Mouse (Mus musculus): ENCODE data around the gene Fbxo9.
"Not testable (repeated sequence)": the region's sequence is repeated elsewhere in the genome, so short reads cannot be mapped to it uniquely, and the experiment has no call there.

Gene Fbxo9

DNA sequence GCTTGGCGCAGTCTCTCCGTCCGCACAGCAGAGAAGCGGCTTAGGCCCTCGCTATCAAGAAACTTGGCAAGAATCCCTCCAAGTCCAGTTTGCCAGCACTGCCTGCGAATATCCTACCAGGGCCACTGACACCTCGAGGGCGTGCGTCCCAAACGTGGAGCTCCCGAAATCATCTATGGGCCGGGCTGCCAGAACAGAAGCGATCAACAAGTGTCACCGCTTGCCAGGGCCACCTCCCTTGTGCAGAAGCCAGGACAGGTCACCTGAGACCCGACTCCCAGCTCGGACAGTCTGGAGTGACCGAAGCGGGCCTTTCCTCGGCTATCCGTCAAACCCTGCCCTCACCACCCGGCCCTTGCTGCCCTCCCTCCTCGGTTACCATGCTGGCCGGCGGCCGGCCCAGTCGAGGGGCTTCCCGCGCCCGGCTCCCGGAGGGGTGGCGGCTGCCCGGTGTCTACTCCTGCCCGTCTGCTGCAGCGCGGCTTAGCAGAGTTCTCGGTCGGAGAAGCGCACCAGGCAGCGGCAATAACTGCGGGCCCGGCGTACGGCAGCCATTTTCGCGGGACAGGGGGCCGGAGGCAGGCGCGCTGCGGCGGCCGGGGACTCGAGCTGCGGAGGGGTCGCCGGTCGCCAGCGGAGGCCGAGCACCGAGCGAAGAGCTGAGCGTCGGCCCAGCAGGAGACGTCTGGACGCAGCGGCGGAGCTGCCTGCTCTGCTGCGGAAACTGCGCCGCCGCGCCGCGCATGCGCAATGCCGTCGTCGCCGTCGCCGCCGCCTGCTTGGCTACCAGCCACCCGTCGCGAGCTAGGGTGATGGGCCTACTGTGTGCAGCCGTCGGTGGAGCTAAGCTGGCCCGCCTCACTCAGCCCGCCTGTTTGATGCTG lies 711 bp downstream of the Fbxo9 start:
- peak; percentile 78 to 83 for DNase-seq (ENCODE audit: low spot score in 2 of 2)

DNA sequence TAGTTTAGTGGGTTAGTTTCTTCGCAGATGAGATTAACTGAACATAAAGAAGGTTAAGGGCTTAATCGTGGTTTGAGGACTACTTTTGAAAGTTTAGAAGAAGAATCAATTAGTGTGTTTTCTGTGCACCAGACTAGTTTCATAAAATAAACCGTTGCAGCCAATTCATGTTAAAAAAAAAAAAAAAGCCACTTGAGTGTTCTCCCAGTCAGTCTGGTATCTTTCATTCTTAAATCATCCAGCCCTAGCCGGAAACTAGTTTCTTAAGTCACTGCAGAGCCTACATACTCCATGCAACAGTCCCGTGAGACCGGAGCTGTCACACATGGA lies 1.3 kb downstream of the Fbxo9 start:
- DNase-seq (ENCODE audit: low spot score in 2 of 2), result no peak

DNA sequence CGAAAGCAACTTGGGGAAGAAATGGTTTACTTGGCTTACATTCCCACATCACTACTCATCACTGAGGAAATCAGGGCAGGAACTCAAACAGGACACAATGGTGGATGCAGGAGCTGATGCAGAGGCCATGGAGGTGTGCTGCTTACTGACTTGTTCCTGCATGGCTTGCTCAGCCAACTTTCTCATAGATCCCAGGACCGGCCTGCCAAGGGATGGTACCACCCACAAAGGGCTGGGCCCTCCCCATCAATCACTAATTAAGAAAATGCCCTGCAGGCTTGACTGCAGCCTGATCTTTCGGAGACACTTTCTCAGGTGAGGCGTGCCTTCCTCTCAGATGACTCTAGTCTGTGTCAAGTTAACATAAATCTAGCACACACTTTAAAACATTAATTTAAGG lies 2.0 kb downstream of the Fbxo9 start:
- peak in 1 of 2 experiments; percentile 15 for DNase-seq (ENCODE audit: low spot score in 2 of 2)

DNA sequence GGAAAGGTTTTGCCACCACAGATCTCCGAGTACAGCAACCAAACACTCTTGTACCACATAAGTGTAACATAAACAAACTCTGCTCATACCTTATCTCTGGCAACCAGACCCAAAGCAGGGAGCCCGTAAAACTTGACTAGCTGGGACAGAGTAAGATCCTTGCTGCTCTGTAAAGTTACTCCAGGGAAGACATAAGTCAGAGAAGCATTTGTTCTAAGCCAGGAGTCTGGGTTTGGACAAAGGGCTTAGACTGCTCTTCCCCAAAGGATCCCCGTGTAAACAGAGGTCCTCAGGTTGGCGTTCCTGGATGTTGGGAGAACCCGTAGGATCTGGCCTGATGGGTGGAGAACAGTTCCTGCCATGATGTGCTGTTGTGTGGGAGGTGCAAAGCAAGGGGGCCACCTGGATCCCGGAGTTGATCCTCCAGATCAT lies 3.3 kb downstream of the Fbxo9 start:
- DNase-seq (ENCODE audit: low spot score in 2 of 2), result peak in 1 of 2 experiments; percentile 57

DNA sequence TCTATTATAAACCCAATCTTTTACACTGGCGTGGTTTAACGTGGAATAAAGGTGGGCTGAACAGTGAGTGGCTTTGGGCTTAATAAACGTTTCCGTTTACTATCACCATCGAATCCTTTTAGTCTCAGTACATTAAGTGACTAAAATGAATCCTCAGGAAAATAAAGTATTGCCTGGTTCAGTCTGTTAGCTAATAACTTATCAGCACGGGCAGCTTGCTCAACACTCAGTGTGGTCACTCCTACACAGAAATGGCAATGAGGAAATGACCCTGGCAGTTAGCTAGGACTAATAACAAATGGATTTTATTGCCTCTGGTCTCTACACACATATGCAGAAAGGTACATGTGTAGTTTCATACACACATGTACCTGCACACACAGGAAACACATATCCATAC lies 3.9 kb downstream of the Fbxo9 start:
- peak in 1 of 2 experiments; percentile 20 for DNase-seq (ENCODE audit: low spot score in 2 of 2)

DNA sequence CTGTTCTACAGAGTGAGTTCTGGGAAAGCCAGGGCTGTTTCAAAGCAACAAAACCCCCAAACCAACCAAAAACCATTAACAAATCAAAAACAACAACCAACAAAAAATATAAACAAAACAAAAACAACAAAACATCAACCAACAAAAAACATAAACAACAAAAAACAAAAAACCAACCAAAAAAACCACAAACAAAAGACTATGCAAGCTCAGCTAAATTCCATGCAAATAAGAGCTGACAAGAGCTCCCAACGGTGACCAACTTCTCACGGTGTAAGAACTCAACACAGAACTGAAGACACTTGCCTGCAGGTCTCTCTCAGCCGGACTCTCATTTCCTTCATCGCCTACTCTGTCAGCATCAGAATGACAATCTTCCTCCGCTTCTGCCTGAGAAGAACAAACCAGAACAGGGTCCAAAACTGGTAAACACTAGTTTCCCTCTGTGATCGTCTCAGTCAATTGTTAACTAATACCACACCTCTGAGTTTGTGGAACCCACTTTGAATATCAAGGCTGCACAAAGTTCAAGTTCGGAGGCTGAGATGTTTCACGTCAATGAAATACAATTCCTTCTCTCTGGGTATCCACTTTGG lies 4.8 kb downstream of the Fbxo9 start:
- peak in 1 of 2 experiments; percentile 18 for DNase-seq (ENCODE audit: low spot score in 2 of 2)

DNA sequence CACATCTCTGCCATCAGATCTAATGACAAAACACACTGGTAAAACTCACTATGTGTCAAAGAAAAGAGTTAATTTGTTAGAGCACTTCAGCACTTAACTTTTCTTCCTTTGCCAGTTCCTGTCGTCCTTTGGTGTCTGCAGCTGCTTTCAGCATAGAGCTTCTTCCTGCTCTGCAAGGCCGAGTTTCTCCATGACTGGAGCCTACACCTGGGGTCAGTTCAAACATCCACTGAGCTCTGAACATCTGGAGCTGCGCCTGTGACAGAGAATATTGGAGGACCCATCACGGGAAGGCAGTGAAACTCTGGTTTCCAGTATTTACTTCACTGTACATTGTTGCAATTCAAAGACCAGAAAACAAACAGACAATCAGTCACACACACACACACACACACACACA lies 7.4 kb downstream of the Fbxo9 start:
- DNase-seq (ENCODE audit: low spot score in 2 of 2), result peak; percentile 27 to 28

DNA sequence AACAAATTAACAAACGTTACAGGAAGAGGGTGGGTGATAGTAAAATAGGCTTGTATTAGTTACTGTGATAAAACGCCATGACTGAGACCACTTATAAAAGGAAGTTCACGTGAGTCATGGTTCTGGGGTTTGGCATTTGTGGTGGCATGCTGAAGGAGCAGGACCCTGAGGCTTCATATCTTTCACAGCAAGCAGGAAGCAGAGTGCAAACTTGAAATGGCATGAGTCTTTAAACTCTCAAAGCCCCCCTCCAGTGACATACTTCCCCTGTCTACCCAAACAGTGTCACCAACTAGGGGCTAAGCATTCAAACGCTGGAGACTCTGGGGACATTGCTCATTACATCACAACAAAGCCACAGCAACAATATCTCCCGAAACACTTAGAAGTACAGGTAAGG lies 7.9 kb downstream of the Fbxo9 start:
- DNase-seq (ENCODE audit: low spot score in 2 of 2), result peak in 1 of 2 experiments; percentile 17

DNA sequence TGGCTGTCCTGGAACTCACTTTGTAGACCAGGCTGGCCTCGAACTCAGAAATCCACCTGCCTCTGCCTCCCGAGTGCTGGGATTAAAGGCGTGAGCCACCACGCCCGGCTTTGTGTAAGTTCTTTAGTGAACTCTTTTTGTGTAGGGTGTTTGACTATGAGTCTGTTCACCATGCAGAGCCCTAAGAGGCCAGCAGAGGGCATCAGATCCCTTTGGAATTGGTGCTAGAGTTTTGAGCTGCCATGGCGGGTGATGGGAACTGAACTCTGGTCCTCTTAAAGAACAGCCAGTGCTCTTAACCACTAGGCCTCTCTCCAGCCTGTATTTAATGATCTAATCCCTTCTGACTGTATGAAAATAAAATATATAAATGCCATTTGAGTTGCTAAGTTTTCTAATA lies 12.5 kb downstream of the Fbxo9 start:
- DNase-seq (ENCODE audit: low spot score in 2 of 2), result no peak

DNA sequence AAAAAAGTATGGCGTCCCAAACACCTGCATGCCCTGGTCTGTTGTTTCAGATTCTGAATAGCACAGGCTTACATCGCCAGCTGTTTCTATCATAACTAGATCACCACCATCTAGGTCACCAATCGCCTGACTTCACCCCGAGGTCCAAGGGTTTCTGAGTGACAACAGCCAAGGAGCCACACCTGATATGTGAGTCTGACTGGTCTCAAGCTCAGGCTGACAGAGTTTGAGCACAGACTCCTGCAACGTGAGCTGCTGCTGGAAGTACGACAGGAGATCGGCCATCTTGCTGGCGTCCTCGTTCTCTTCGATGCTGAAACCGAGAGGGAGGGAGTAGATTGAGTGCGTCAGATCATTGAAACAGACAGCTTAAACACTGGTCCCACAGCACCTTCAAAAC lies 13.2 kb downstream of the Fbxo9 start:
- DNase-seq (ENCODE audit: low spot score in 2 of 2), result no peak

DNA sequence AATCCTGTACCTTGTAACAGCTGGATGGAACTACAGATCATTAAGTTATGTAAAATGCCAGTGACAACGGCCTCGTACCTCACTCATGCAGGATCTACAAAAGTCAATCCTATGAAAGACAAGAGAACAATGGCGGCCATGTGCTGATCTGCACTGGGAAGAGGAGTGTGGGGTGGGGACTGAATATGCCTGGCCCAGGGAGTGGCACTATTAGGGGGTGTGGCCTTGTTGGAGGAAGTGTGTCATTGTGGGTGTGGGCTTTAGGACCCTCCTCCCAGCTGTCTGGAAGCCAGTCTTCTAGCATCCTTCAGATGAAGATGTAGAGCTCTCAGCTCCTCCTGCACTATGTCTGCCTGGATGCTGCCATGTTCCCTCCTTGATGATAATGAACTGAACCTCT lies 18.3 kb downstream of the Fbxo9 start:
- no peak for DNase-seq (ENCODE audit: low spot score in 2 of 2)

DNA sequence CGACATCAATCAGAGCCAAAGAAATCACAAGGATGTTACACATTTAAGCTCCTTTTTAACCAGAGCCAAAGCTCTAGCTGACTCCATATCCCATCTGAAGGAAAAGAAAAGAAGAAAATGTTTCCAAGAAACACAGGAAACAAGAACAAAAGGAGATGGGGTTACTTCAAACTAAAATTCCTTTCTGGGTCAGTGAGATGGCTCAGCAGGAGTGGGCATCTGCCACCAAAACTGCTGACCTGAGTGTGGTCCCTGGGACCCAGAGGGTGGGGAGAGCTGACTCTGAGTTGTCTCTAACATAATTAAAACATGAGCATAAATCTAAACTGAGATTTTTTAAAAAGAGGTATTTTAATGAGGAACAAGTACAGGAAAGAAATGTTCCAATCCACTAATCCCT lies 19.0 kb downstream of the Fbxo9 start:
- no peak for DNase-seq (ENCODE audit: low spot score in 2 of 2)

DNA sequence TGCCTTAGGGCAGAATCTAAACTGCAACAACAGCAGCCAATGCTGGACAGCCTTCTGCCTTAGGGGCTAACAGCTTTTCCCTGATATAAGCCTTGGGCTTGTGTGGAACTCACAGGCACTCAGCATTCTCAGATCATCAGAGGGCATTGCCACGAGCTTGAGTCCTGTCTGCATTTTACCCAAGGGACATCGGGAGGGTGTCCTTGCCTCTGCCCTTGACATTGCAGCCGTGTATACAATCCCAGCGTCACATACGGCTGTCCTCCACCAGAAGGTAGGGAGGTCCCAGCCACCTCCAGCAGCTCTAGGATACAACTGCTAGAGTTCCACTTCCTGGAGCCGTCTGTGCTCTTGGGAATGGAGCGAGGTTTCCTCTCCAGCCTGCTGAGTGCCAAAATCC lies 19.9 kb downstream of the Fbxo9 start:
- no peak for DNase-seq (ENCODE audit: low spot score in 2 of 2)

DNA sequence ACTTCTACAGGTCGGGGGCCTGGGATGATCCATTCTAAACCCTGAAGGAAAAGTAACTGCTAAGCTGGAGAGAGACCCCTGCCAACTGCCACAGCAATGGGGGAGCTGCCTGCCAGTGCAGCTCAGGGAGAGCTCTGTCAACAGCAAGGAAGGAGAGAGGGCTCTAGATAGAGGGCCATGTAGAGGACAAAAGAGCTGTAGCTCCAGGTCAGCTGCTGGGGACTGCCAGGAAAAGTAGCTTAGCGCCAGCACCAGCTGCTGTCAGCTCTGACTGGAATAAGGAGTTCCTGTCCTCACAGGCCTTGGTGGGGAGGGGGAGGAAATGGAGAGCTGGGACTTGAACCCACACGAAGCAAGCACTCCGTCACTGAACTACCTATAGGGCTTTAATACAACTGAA lies 20.3 kb downstream of the Fbxo9 start:
- DNase-seq (ENCODE audit: low spot score in 2 of 2), result no peak

DNA sequence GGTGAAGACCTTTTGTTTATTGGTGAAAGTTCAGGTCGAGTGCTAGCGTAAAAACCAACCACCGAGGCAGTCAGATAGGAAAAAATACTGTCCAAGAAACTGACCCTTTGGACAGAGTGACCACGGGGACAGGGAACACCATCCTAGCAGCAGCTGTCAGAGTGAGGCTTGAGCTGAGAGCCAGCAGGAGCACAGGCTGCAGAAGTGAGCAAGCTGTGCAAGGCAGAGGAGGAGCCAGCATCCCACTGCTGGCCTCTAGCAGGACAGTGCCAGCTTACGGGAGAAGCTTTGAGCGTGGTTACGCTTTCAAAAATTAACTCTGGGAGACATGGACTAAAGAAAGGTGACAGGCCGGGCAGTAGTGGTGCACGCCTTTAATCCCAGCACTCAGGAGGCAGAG lies 21.1 kb downstream of the Fbxo9 start:
- no peak for DNase-seq (ENCODE audit: low spot score in 2 of 2)

DNA sequence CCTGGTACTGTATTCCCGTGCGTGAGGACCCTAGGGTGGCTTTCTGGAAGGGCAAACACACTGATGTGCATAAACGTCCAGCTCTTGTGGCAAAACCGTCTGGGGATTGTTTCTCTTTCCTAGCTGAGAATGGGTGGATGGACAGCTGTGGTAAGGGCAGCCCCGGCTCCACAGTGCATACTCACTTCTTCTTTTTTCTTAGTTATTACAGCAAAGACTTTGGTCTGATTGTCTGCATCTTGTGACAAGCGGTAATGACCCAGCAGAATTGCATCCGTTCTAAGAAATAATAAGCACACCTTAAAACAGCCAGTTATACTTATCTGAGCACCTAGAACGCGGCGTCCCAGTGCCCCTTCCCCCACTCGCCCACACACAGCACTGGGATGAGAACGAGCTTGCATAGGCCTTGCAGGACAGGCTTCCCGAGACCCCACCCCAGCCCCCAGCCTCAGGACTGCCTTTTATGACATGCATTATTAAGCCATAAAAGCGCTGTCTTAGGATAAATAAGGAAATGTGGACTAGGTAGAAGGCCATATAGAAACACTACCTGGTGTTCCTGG lies 23.1 kb downstream of the Fbxo9 start:
- DNase-seq (ENCODE audit: low spot score in 2 of 2), result no peak

DNA sequence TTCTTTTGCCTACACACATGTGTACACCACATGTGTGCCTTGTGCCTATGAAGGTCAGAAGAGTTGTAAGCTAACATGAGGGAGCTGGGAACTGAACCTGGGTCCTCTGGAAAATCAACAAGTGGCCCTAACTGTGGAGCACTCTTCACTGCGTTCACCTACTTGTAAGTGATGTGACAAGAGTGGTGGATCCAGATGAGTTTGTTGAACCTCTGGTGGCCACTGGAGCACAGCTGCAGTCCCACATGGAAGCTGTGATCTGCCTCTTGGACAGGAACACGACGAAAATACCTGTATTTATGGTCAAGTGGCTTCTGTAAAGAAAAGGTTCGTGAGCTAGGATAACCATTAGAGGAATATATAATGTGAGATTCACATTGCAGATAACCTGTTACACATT lies 24.5 kb downstream of the Fbxo9 start:
- no peak for DNase-seq (ENCODE audit: low spot score in 2 of 2)

DNA sequence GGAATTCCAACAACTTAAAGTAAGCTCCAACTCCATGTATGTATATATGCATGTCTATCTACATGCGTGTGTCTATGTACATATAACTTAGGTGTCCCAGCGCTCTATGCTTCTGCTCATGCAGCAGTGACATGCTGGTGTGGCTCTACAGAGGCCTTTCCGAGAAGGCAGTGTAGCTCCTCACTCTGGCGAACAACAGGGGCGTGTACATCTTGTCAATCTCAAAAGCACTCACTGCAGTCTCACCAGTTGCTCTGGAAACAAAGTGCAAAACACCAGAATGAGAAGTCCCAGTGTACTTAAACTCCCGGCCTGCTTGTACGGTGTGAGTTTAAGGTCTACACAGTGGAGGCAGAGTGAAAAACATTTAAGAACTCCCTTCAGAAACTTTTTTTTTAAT lies 27.0 kb downstream of the Fbxo9 start:
- no peak for DNase-seq (ENCODE audit: low spot score in 2 of 2)

DNA sequence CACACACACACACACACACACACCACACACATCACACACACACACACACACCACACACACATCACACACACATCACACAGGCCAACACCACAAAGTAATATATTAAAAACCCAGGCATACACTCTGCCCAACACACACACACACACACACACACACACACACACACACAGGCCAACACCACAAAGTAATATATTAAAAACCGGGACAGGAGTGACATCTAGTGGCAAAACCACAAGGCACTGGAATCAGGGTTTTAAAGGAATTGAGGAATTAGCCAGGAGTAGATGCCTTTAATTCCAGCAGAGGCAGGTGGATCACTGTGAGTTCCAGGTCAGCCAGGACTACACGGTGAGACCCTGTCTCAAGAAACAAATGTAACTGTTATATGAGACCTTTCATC lies 30.6 kb downstream of the Fbxo9 start:
- DNase-seq (ENCODE audit: low spot score in 2 of 2), result no peak

DNA sequence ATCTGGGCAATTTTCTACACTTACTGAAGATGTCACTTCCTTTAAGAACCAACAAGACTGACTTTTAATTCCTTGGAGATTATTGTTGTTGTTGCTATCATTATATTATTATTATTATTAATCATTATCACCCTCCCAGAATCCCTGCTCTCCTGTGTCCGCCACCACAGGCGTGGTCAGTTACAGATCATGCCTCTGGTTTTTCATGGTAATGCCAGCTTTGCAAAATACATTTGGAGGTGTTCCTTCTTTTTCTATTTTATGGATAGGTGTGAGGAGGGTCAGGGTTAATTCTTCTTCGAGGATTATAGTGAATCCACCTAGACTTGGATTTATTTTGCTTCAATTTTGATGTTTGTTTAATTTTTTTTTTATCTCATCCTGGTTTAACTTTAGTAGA lies 33.6 kb downstream of the Fbxo9 start:
- no peak for DNase-seq (ENCODE audit: low spot score in 2 of 2)

DNA sequence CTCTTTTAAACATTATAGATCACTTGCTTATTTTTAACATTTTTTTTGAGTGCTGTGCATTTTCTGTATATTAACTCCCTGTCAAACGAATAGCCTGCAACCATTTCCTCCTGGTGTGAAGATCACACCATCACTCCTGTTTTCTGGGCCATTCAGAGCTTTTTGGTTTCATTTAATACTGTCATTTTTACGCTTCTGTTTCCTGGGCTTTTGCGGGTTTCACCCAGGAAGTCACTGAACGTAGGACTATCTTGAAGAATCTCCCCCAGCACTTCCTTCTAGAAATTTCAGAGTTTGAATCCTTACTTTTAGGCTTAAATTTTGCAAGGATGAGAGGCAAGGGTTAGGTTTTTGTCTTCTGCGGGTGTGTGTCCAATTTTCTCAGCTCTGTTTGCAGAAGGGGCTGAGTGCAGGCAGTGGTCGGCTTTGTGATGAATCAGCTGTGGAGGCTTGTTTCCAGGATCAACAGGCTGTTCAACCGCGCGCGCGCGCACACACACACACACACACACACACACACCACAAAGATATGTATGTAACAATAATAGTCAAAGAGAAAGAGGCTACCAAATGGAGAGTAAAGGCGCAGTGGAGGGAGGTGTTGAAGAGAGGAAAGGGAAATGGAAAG lies 35.0 kb downstream of the Fbxo9 start:
- DNase-seq (ENCODE audit: low spot score in 2 of 2), result no peak

DNA sequence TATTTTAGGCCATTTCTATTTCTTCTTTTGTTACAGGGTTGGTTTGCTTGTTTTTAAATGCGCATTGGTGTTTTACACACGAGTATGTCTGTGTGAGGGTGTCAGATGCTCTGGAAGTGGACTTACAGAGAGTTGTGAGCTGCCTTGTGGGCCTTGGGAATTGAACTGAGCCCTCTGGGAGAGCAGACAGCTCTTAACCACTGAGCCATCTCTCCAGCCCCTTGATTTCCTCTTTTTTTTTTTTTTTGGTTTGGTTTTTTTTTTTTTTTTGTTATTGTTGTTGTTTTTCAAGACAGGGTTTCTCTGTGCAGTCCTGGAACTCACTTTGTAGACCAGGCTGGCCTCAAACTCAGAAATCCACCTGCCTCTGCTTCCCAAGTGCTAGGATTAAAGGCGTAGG lies 35.6 kb downstream of the Fbxo9 start:
- DNase-seq (ENCODE audit: low spot score in 2 of 2), result not testable (repeated sequence)

DNA sequence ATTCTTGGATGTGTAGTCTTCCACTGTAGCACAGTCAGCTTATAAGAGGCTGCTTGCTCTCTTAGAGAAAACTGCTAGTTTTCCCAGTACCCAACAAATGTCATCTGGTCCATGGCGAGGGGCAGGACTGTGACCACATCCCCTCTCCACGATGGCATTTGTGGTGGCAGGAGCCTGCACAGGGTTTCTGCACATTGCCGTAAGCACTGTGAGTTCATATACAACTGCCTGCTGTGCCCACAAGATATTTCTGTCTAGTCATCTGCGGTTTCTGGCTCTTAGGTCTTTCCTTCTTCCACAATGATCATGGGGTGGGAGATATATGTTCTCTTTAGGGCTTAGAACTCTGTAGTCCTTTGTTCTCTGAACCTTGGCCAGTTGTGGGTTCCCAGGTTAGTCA lies 37.2 kb downstream of the Fbxo9 start:
- DNase-seq (ENCODE audit: low spot score in 2 of 2), result no peak

Measured in spleen, postnatal 36 days (tissue).